Mouse (Mus musculus): ENCODE measurements at regions not wholly inside any gene's neighbourhood (a gene's known extent, or its start where the extent isn't known, plus 50 kb on each side); places are given as distances from the start of the nearest gene placed in this dataset.

DNA sequence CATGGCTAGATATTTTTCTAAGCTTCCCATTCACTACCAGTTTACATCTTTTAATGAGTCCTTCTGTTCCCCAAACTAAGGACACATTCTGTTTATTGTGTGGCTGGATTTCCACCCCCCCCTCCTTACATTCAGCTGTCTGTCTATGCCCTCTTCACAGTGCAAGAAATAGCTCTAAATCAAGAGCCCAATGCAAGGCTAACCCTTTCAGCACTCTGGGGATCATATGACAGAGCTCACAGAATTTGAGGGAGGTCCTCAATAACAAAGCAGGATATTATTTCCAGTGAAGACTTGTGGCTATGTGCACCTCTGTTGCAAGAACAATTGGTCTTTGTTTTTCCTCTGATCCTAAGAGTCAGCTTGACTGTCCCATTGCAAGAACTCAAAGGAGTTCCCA lies 874.1 kb upstream of the Gje1 start:
- Histone ChIP-seq H3K9ac (no peak overlapping the region), H3K27ac (no peak overlapping the region), H3K4me1 (no peaks in the 10 kb centered on the region), H3K4me3 (no peak overlapping the region), H3K4me2 (no peak overlapping the region), H3K36me3 (no peaks in the 10 kb centered on the region), H3K27me3 (no peaks in the 10 kb centered on the region), H3K9me3 (no peaks in the 10 kb centered on the region)
- no peak for ATAC-seq (ENCODE audit: borderline replicate concordance, extremely low read depth, low FRiP score, low TSS enrichment)

GRCm38 (mm10) chr10:15586081-15586480 lies 868.1 kb upstream of the Gje1 start:
- no peak overlapping the region for H3K9ac ChIP-seq
- no peak for ATAC-seq (ENCODE audit: borderline replicate concordance, extremely low read depth, low FRiP score, low TSS enrichment)
- H3K27me3 ChIP-seq = no peaks in the 10 kb centered on the region
- H3K36me3 ChIP-seq = no peaks in the 10 kb centered on the region
- H3K9me3 ChIP-seq = no peaks in the 10 kb centered on the region
- H3K27ac ChIP-seq = no peak overlapping the region
- no peak overlapping the region for H3K4me2 ChIP-seq
- H3K4me3 ChIP-seq = no peak overlapping the region
- 71% methylated on average over 6 of the region's 6 CpGs for WGBS
- no peaks in the 10 kb centered on the region for H3K4me1 ChIP-seq

GRCm38 (mm10) chr10:15564119-15564518 lies 846.1 kb upstream of the Gje1 start:
- H3K9me3 ChIP-seq = no peaks in the 10 kb centered on the region
- H3K4me3 ChIP-seq = no peak overlapping the region
- no peak overlapping the region for H3K4me2 ChIP-seq
- H3K9ac ChIP-seq = no peak overlapping the region
- H3K27me3 ChIP-seq = no peaks in the 10 kb centered on the region
- H3K36me3 ChIP-seq = no peaks in the 10 kb centered on the region
- H3K4me1 ChIP-seq = no peaks in the 10 kb centered on the region
- H3K27ac ChIP-seq = no peak overlapping the region
- no peak for ATAC-seq (ENCODE audit: borderline replicate concordance, extremely low read depth, low FRiP score, low TSS enrichment)

- no peaks in the 10 kb centered on the region for H3K36me3 ChIP-seq
- ATAC-seq (ENCODE audit: borderline replicate concordance, extremely low read depth, low FRiP score, low TSS enrichment) = no peak
- no peak overlapping the region for H3K4me2 ChIP-seq
- 35% methylated on average over 3 of the region's 3 CpGs for WGBS
- H3K9me3 ChIP-seq = no peaks in the 10 kb centered on the region
- H3K27ac ChIP-seq = no peak overlapping the region
- H3K27me3 ChIP-seq = no peaks in the 10 kb centered on the region
- no peak overlapping the region for H3K4me3 ChIP-seq
- no peaks in the 10 kb centered on the region for H3K4me1 ChIP-seq
- H3K9ac ChIP-seq = no peak overlapping the region
Measured at GRCm38 (mm10) chr10:15553407-15554064, 835.5 kb upstream of the Gje1 start.

DNA sequence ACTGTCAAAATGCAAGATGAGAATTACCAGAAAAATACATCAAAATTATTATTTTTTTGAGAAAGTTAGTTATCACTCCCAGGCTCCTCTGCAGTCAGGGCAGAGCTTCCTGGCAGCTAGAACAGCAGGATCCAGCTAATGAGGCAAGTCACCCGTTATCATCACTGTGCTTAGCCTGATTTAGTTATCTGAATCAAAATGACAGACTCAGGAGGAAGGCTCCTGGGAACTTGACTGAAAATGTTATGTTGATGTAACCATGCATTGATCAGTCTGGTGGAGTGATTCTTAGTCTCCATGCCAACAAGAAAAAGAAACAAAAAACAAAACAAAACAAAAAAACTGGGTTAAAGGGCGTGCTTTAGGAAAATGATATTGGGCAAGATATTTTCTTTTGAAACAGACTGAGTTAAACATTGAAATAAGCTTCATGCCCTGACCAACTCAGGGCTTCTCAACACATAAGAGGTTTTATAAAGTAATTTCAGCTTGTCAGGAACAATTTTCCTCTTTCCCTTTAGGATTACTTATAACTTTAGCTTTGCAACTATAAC lies 823.9 kb upstream of the Gje1 start:
- H3K27ac ChIP-seq = no peak overlapping the region
- H3K9ac ChIP-seq = no peak overlapping the region
- no peaks in the 10 kb centered on the region for H3K27me3 ChIP-seq
- H3K36me3 ChIP-seq = no peaks in the 10 kb centered on the region
- H3K9me3 ChIP-seq = no peaks in the 10 kb centered on the region
- no peak overlapping the region for H3K4me2 ChIP-seq
- no peak for ATAC-seq (ENCODE audit: borderline replicate concordance, extremely low read depth, low FRiP score, low TSS enrichment)
- H3K4me1 ChIP-seq = no peaks in the 10 kb centered on the region
- H3K4me3 ChIP-seq = no peak overlapping the region
- 46% methylated on average over 2 of the region's 2 CpGs for WGBS

- Histone ChIP-seq H3K4me3 (no peak overlapping the region), H3K9ac (no peak overlapping the region), H3K9me3 (no peaks in the 10 kb centered on the region), H3K27me3 (no peaks in the 10 kb centered on the region), H3K4me2 (no peak overlapping the region), H3K4me1 (no peaks in the 10 kb centered on the region), H3K36me3 (no peaks in the 10 kb centered on the region), H3K27ac (no peak overlapping the region)
- 78% methylated on average over 4 of the region's 4 CpGs for WGBS
- no peak for ATAC-seq (ENCODE audit: borderline replicate concordance, extremely low read depth, low FRiP score, low TSS enrichment)
Measured at GRCm38 (mm10) chr10:15540780-15541426, 822.9 kb upstream of the Gje1 start.

GRCm38 (mm10) chr10:15536053-15536452 lies 818.0 kb upstream of the Gje1 start:
- no peak overlapping the region for H3K4me3 ChIP-seq
- H3K4me1 ChIP-seq = no peaks in the 10 kb centered on the region
- no peaks in the 10 kb centered on the region for H3K36me3 ChIP-seq
- no peaks in the 10 kb centered on the region for H3K27me3 ChIP-seq
- ATAC-seq (ENCODE audit: borderline replicate concordance, extremely low read depth, low FRiP score, low TSS enrichment) = no peak
- no peak overlapping the region for H3K9ac ChIP-seq
- 67% methylated on average over 2 of the region's 2 CpGs for WGBS
- H3K27ac ChIP-seq = no peak overlapping the region
- H3K4me2 ChIP-seq = no peak overlapping the region
- no peaks in the 10 kb centered on the region for H3K9me3 ChIP-seq

DNA sequence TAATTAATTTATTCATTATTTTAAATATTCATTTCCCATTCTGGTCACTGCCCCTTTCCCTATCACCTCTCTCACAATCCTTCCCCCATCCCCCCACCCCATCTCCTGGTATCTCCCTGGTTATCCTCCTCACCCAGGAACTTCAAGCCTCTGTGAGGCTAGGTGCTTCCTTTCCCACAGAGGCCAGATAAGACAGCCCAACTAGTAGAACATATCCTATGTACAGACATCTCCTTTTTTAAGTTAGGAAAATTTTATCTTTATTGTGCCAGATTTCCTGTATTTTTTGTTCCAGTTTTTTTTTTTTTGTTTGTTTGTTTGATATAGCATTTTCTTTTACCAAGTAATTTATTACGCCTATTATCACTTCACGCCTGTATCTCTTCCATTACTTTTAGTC lies 769.4 kb upstream of the Gje1 start:
- Histone ChIP-seq H3K9me3 (no peaks in the 10 kb centered on the region), H3K27me3 (no peaks in the 10 kb centered on the region), H3K36me3 (no peaks in the 10 kb centered on the region), H3K4me3 (no peak overlapping the region), H3K4me1 (no peaks in the 10 kb centered on the region), H3K27ac (no peak overlapping the region), H3K4me2 (no peak overlapping the region), H3K9ac (no peak overlapping the region)
- no peak for ATAC-seq (ENCODE audit: borderline replicate concordance, extremely low read depth, low FRiP score, low TSS enrichment)
- 88% methylated on average over 2 of the region's 2 CpGs for WGBS

- H3K27ac ChIP-seq = no peak overlapping the region
- no peak for ATAC-seq (ENCODE audit: borderline replicate concordance, extremely low read depth, low FRiP score, low TSS enrichment)
- no peaks in the 10 kb centered on the region for H3K9me3 ChIP-seq
- no peak overlapping the region for H3K4me3 ChIP-seq
- WGBS = 84% methylated on average over 2 of the region's 2 CpGs
- H3K36me3 ChIP-seq = no peaks in the 10 kb centered on the region
- H3K9ac ChIP-seq = no peak overlapping the region
- no peak overlapping the region for H3K4me2 ChIP-seq
- H3K4me1 ChIP-seq = no peaks in the 10 kb centered on the region
- no peaks in the 10 kb centered on the region for H3K27me3 ChIP-seq
Measured at GRCm38 (mm10) chr10:15443281-15443680, 725.3 kb upstream of the Gje1 start.

DNA sequence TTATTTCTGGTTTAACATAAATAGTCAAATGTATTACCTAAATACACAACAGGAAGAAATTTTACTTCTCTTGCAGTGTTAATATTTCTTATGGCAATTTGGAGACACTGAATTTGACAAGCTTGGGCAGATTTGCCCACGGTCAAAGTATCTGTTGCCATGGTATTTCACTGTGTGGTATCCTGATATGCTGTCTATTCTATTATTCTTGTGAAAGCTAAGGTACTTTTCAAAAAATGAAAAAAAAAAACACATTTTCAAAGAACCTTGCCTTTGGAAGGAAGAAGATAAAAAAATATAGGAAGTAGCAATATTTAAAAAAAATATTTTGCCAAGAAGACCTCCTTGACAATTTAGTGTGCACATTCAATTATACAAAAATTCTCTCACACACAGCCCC lies 723.2 kb upstream of the Gje1 start:
- Histone ChIP-seq H3K9me3 (no peaks in the 10 kb centered on the region), H3K4me3 (no peak overlapping the region), H3K4me1 (no peaks in the 10 kb centered on the region), H3K4me2 (no peak overlapping the region), H3K27me3 (no peaks in the 10 kb centered on the region), H3K27ac (no peak overlapping the region), H3K36me3 (no peaks in the 10 kb centered on the region), H3K9ac (no peak overlapping the region)
- 77% methylated on average over 1 of the region's 1 CpGs for WGBS
- ATAC-seq (ENCODE audit: borderline replicate concordance, extremely low read depth, low FRiP score, low TSS enrichment) = no peak

GRCm38 (mm10) chr10:15426746-15427145 lies 708.7 kb upstream of the Gje1 start:
- Histone ChIP-seq H3K27ac (no peak overlapping the region), H3K4me3 (no peak overlapping the region), H3K9me3 (no peaks in the 10 kb centered on the region), H3K4me1 (no peaks in the 10 kb centered on the region), H3K27me3 (no peaks in the 10 kb centered on the region), H3K36me3 (no peaks in the 10 kb centered on the region), H3K9ac (no peak overlapping the region), H3K4me2 (no peak overlapping the region)
- 45% methylated on average over 2 of the region's 2 CpGs for WGBS
- no peak for ATAC-seq (ENCODE audit: borderline replicate concordance, extremely low read depth, low FRiP score, low TSS enrichment)

DNA sequence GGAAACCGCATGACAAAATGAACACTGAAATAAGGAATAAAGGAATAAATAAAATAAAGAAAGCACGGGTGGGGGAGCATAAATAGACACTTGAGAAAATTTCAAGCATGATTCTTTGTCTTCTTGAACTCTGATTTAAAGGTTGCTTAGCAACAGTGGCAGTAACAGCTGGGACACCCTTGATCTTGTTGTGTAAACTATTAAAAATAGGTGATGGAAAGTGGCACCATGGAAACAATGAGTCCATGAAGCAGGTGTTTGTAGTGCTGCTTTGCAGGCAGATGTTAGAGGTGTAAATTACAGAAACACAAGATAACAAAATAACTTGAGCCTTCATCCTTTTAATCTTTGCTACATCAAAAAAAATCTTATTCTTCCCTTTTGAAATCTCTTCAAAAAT lies 688.2 kb upstream of the Gje1 start:
- H3K36me3 ChIP-seq = no peaks in the 10 kb centered on the region
- WGBS = 38% methylated on average over 2 of the region's 2 CpGs
- no peak for ATAC-seq (ENCODE audit: borderline replicate concordance, extremely low read depth, low FRiP score, low TSS enrichment)

More for the DNA sequence above, 688.2 kb upstream of the Gje1 start:
- H3K4me1 ChIP-seq = no peaks in the 10 kb centered on the region
- H3K9me3 ChIP-seq = no peaks in the 10 kb centered on the region
- no peak overlapping the region for H3K9ac ChIP-seq
- no peaks in the 10 kb centered on the region for H3K27me3 ChIP-seq
- H3K4me2 ChIP-seq = no peak overlapping the region
- no peak overlapping the region for H3K27ac ChIP-seq
- no peak overlapping the region for H3K4me3 ChIP-seq

Measured in lung, embryonic 15.5 days (tissue).